Mouse (Mus musculus): Measurements from ENCODE around the gene Tbk1. TPM values are rescaled to one million over a fixed set of nuclear protein-coding genes. Genes with fewer than 3 reads are reported as not detected.

The Tbk1 gene
- polyA plus RNA-seq, 2 experiments: 13.6 to 17.1 TPM

- Histone ChIP-seq H3K9me3 (ENCODE audit: control insufficient read depth, low read length) (no peaks in the 10 kb centered on the region), H3K27me3 (ENCODE audit: control insufficient read depth, insufficient read depth, low read length) (no peaks in the 10 kb centered on the region), H3K36me3 (replicated peaks; ENCODE audit: control insufficient read depth, insufficient read depth, low read depth) (no peaks in the 10 kb centered on the region), H3K27ac (no peak overlapping the region; the same call in 1 of the 2 replicates), H3K4me2 (ENCODE audit: low read depth) (peak overlapping the region; percentile 49), H3K4me1 (replicated peaks; ENCODE audit: control insufficient read depth in 2 of 2, insufficient read depth in 2 of 2, low read length in 1 of 2) (peaks cover 24 to 34% of the 10 kb centered on the region in 2 experiments), H3K4me3 (ENCODE audit: insufficient read depth in 1 of 2, low read depth in 2 of 2, low read length in 2 of 2) (no peak overlapping the region), H3K9ac (replicated peaks) (0 out of 2 replicates have a peak overlapping the region, but pooled peaks have one; percentile 7)
- ATAC-seq (ENCODE audit: insufficient read depth) (peak; percentile 6; the same call in 1 of the 2 replicates), DNase-seq (ENCODE audit: low read depth in 3 of 3, low spot score in 3 of 3) (no peak)
- WGBS (ENCODE audit: insufficient replicate concordance): 28% methylated on average over 24 of the region's 24 CpGs
- no peak for TF ChIP-seq EP300 (IDR thresholded peaks at IDR 0.05; ENCODE audit: low read depth)
- no peak for TF ChIP-seq CTCF (IDR thresholded peaks at IDR 0.05; ENCODE audit: low read depth)
Measured at GRCm38 (mm10) chr10:121509751-121510643, 76.6 kb downstream of the Tbk1 start.

GRCm38 (mm10) chr10:121507755-121508544 is 78.6 kb downstream of the Tbk1 start:
- Histone ChIP-seq H3K27ac (no peak overlapping the region), H3K4me1 (replicated peaks; ENCODE audit: control insufficient read depth in 2 of 2, insufficient read depth in 2 of 2, low read length in 1 of 2) (peaks cover 29 to 38% of the 10 kb centered on the region in 2 experiments), H3K36me3 (replicated peaks; ENCODE audit: control insufficient read depth, insufficient read depth, low read depth) (no peaks in the 10 kb centered on the region), H3K4me2 (ENCODE audit: low read depth) (no peak overlapping the region), H3K9me3 (ENCODE audit: control insufficient read depth, low read length) (no peaks in the 10 kb centered on the region), H3K27me3 (ENCODE audit: control insufficient read depth, insufficient read depth, low read length) (no peaks in the 10 kb centered on the region), H3K9ac (replicated peaks) (no peak overlapping the region), H3K4me3 (ENCODE audit: insufficient read depth in 1 of 2, low read depth in 2 of 2, low read length in 2 of 2) (no peak overlapping the region)
- ATAC-seq (ENCODE audit: insufficient read depth): no peak
- 78% methylated on average over 16 of the region's 16 CpGs for WGBS (ENCODE audit: insufficient replicate concordance)
- TF ChIP-seq CTCF (IDR thresholded peaks at IDR 0.05; ENCODE audit: low read depth) (0 out of 2 replicates have a peak, but pooled peaks have one; percentile 2), EP300 (IDR thresholded peaks at IDR 0.05; ENCODE audit: low read depth) (no peak)
- no peak for DNase-seq (ENCODE audit: low read depth in 3 of 3, low spot score in 3 of 3)

- WGBS (ENCODE audit: insufficient replicate concordance): 47% methylated on average over 29 of the region's 29 CpGs
- no peak for TF ChIP-seq CTCF (IDR thresholded peaks at IDR 0.05; ENCODE audit: low read depth)
- TF ChIP-seq EP300 (IDR thresholded peaks at IDR 0.05; ENCODE audit: low read depth): no peak
- peak overlapping the region; percentile 23; the same call in 1 of the 2 replicates for H3K27ac ChIP-seq
- no peaks in the 10 kb centered on the region for H3K9me3 ChIP-seq (ENCODE audit: control insufficient read depth, low read length)
- no peaks in the 10 kb centered on the region for H3K27me3 ChIP-seq (ENCODE audit: control insufficient read depth, insufficient read depth, low read length)
- no peaks in the 10 kb centered on the region for H3K36me3 ChIP-seq (replicated peaks; ENCODE audit: control insufficient read depth, insufficient read depth, low read depth)
- no peak overlapping the region for H3K9ac ChIP-seq (replicated peaks)
- ATAC-seq (ENCODE audit: insufficient read depth): peak; percentile 44
- H3K4me2 ChIP-seq (ENCODE audit: low read depth): no peak overlapping the region
- no peak overlapping the region for H3K4me3 ChIP-seq (ENCODE audit: insufficient read depth in 1 of 2, low read depth in 2 of 2, low read length in 2 of 2)
- DNase-seq (ENCODE audit: low read depth in 3 of 3, low spot score in 3 of 3): peak in 2 of 3 experiments; percentile 58 to 60
- peaks cover 29 to 38% of the 10 kb centered on the region in 2 experiments for H3K4me1 ChIP-seq (replicated peaks; ENCODE audit: control insufficient read depth in 2 of 2, insufficient read depth in 2 of 2, low read length in 1 of 2)
Measured at GRCm38 (mm10) chr10:121506731-121507583, 79.6 kb downstream of the Tbk1 start.

GRCm38 (mm10) chr10:121505929-121506328 is 80.7 kb downstream of the Tbk1 start:
- no peak for ATAC-seq (ENCODE audit: insufficient read depth)
- peak overlapping the region; percentile 3; the same call in 1 of the 2 replicates for H3K9ac ChIP-seq (replicated peaks)
- peak overlapping the region; percentile 88 for H3K4me2 ChIP-seq (ENCODE audit: low read depth)
- H3K36me3 ChIP-seq (replicated peaks; ENCODE audit: control insufficient read depth, insufficient read depth, low read depth): no peaks in the 10 kb centered on the region
- H3K4me3 ChIP-seq (ENCODE audit: insufficient read depth in 1 of 2, low read depth in 2 of 2, low read length in 2 of 2): peak overlapping the region in 1 of 2 experiments; percentile 39; a peak in 2 of 4 replicates
- WGBS (ENCODE audit: insufficient replicate concordance): 41% methylated on average over 7 of the region's 7 CpGs
- H3K4me1 ChIP-seq (replicated peaks; ENCODE audit: control insufficient read depth in 2 of 2, insufficient read depth in 2 of 2, low read length in 1 of 2): peaks cover 33 to 44% of the 10 kb centered on the region in 2 experiments
- no peaks in the 10 kb centered on the region for H3K27me3 ChIP-seq (ENCODE audit: control insufficient read depth, insufficient read depth, low read length)
- no peaks in the 10 kb centered on the region for H3K9me3 ChIP-seq (ENCODE audit: control insufficient read depth, low read length)
- TF ChIP-seq CTCF (IDR thresholded peaks at IDR 0.05; ENCODE audit: low read depth) (no peak), EP300 (IDR thresholded peaks at IDR 0.05; ENCODE audit: low read depth) (no peak)
- H3K27ac ChIP-seq: peak overlapping the region; percentile 82
- no peak for DNase-seq (ENCODE audit: low read depth in 3 of 3, low spot score in 3 of 3)
